Mouse (Mus musculus) cerebellum, postnatal 36 days (tissue): ENCODE measurements at regions not wholly inside any gene's neighbourhood (a gene's known extent, or its start where the extent isn't known, plus 50 kb on each side); places are given as distances from the start of the nearest gene placed in this dataset.
A peak's percentile ranks its signal among the peaks of the same experiment; 100 is the strongest.

Experiments
- DNase-seq, 2 experiments: peaks; one replicate each; pipeline ENCODE4 v3.0.0; 2021 to 2022; ENCODE audit warnings: mixed read lengths in 2 of 2

DNA sequence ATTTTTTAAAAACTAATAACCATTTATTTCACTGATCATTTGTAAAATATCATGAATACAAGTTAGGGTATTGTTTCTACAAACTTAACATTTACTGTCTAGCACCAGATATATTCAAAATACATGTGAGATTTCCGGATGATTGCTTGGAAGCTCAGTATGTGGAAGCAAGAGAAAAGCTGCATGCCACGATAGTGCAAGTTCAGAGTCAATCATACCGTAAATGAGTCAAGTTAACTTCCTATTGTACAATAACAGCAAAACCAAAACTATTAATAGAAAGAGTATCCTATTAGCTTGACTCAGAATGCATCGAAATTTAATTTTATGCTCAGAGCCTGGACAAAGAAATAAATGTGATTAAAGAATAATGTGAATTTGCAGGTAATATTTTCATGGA is 1284.6 kb upstream of the Cited2 start:
- DNase-seq: no peak

DNA sequence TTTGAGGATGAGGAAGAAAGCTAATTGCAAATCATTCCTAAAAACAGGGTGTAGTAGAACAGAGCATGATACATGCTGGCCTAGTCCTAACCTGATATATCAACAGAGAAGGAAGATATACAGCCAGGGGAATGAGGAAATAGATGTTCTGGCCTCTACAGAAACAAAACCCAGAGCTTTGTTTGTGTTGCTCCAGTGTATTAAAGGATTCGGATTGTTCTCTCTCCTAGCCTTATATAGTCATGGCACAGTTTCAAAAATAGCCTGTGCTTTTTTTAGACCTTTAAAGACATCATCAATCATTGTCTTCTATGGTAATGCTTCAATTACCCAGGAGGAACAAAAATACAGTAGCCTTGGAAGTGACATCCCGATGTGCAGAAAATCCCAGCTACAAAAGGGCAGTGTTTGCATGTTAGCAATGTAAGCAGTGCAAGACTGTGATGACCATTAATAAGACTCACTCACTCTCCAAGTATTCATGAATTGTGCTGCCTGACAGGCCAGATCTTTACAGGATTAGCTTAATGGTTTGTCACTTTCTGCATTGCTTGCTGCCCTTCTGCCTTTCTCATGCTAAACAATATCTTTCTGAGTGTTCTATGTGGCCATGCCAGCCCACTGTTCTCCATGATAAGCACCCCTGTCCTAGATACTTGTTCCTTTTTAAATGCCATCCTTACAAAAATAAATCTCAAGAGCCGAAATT is 1281.9 kb upstream of the Cited2 start:
- peak in 1 of 2 experiments; percentile 12 for DNase-seq

GRCm38 (mm10) chr10:16441661-16442072 is 1281.4 kb upstream of the Cited2 start:
- DNase-seq: peak; percentile 9 to 19

DNA sequence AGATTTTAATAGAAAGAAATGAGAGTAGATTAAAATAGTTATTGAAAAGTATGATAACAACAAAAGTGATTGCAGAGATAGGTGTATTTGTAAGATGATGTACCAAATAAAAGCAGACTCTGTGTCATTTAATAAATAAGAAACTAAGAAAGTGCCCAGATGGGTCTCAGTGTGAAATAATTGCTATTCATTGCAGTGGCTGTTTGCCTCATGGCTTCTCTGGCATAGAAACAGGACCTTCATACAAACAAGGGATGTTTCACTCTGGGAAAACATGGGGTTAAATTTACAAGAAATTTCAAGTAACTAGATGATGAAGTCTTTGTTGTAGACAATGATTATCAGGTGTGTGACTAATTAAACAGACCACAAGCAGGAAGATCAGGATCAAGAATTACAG is 1279.1 kb upstream of the Cited2 start:
- DNase-seq: no peak

- no peak for DNase-seq
Observed at GRCm38 (mm10) chr10:16467935-16468334, 1255.1 kb upstream of the Cited2 start.

- no peak for DNase-seq
Observed at GRCm38 (mm10) chr10:16469711-16470110, 1253.3 kb upstream of the Cited2 start.

- no peak for DNase-seq
Observed at GRCm38 (mm10) chr10:16473952-16474521, 1249.0 kb upstream of the Cited2 start.

DNA sequence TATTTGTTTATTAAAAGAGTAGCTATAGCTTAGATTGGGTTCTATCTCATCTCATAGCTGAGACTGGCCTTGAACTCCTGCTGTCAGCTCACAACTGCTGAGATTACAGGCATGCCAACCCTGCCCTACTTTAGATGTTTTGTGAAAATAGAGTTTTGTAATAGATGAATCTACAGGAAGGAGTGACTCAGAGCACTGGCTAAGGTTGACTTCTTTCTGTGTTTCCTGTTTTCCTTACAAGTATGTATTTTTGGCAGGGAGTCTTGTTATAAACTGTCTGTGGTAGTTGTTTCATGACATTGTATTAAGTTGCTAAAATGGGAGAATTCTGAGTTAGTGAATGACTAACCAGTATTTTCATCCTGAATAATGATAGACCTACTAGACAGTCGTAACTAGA is 1224.4 kb upstream of the Cited2 start:
- no peak for DNase-seq

DNA sequence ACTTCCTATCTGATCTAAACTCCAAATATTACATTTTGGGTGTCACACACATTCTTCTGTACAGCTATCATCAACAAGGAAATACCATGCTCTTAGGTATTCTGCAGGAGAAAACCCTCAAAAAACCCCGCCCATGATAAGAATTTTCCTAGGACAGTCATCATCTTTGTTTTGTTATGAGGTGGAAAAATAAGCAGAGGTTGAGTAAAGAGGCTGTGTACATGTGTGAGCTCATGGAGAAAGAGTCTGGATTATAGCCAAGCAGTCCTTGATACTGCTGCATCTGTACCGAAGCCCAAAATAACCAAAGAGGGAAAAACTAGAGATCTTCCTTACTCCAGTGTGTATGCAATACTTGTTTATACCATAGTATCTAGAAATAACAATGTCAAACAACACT is 1215.3 kb upstream of the Cited2 start:
- DNase-seq: no peak

DNA sequence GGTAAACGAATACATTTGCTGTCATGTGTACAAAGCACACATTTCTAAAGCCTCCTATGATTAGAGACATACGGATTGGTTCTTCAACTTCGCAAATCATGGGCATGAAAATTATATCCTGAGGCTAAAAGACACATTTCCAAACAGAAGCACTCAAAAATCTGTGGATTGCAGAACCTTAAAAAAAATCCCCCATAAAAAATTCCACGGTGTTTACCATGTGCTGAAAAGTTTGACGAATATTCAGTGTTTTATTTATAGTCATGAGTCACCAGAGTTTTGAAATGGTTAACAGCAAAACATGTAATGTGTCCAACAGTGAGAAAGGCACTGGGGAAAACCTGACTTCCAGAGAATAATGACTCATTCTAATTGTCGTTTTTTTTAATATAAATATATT is 1214.9 kb upstream of the Cited2 start:
- DNase-seq: no peak

- no peak for DNase-seq
Observed at GRCm38 (mm10) chr10:16514656-16515055, 1208.4 kb upstream of the Cited2 start.

- no peak for DNase-seq
Observed at GRCm38 (mm10) chr10:16521895-16522294, 1201.1 kb upstream of the Cited2 start.

GRCm38 (mm10) chr10:16524101-16524500 is 1198.9 kb upstream of the Cited2 start:
- DNase-seq: no peak

GRCm38 (mm10) chr10:16527693-16528092 is 1195.3 kb upstream of the Cited2 start:
- DNase-seq: no peak

- no peak for DNase-seq
Observed at GRCm38 (mm10) chr10:16537660-16538059, 1185.4 kb upstream of the Cited2 start.

DNA sequence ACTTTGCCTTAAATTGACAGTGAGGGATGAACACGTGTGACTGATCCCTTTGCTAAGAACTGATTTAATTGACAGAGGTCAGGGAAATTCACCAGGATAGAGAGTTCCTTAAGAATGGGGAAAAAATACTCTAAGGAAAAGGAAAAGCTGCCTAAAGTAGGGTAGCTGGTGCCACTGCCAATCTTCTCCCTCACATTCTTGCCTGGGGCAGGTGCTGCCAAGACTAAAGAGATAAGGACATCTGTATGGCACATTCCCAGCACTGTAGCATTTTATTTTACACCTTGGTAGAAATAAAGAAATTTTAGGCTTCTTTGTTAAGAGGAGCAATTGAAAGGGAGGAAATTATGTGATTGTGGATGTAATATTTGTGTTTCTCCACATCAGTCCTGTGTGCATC is 1184.6 kb upstream of the Cited2 start:
- no peak for DNase-seq

- DNase-seq: no peak
Observed at GRCm38 (mm10) chr10:16545445-16545844, 1177.6 kb upstream of the Cited2 start.

DNA sequence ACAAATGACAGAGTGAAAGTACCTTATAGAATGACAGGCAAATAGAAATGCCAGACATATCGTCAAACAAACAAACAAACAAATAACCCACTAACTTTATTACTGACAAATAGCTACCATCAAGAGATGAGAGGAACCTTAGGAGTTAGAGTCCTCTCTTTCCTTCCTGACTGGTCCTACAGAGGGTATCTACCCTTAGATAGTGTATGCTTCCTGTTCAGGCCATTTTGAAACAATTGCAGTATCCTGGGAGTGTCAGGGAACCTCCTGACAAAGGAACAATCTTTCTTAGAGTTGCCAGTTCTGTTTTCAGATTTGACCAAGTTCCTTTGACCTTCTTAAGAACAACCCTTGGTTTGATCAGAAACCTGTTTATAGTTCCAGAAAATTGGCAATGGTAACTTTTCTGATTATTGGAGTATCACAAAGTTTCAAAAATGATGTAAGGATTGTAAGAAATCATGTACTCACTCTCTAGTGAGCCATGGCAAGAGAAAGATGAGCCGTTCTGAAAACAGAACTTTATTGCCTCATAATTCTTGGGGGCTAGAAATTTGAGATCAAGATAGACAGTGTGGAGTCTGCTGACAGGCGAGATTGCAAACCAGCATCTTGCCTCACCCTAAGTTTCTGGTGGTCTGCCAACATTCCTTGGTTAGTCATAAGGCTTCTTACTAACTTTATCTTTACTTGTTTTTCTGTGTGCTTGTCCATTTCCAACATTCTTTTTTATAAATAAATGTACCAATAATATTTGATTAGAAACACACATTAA is 1170.0 kb upstream of the Cited2 start:
- no peak for DNase-seq

GRCm38 (mm10) chr10:16574568-16574967 is 1148.5 kb upstream of the Cited2 start:
- DNase-seq: no peak

- DNase-seq: no peak
Observed at GRCm38 (mm10) chr10:16578554-16579078, 1144.4 kb upstream of the Cited2 start.

- DNase-seq: no peak
Observed at GRCm38 (mm10) chr10:16580200-16580599, 1142.8 kb upstream of the Cited2 start.

DNA sequence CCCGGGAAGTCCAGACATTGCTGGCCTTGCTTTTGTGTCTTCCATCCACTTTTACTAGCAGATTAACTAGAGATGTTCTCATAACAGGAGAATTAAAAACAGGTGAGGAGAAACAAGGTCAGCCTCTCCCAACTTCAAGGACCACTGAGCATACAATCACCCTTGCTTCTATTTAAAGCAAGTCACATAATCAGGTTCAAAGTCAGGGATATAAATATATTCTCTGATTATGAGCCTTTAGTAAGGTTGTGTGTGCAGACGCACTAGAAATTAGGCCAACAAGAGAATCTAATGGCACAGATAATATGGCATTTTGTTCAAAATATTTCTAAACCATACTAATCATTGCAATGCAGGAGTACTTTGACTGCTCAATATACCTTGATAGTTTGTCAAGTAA is 1134.2 kb upstream of the Cited2 start:
- DNase-seq: no peak

GRCm38 (mm10) chr10:16589399-16589798 is 1133.6 kb upstream of the Cited2 start:
- DNase-seq: no peak

DNA sequence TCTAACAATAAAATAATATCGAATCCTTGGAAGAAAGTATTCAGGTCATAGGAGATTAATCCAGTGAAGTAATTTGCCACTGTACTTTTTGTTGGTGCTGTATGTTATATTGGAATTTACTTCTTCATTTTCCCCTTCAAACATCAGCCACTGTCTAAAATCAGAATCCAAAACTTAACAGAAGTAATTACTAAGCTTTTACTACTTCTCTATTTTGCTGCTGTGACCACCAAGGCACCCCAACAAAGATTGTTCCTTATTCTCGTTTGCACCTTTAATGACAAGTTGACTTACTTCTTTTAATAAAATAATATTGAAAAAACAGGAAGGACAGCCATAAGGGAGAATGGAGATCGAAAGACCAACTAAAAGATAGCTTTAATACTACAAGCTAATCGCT is 1130.1 kb upstream of the Cited2 start:
- no peak for DNase-seq
